Mouse (Mus musculus) cerebral cortex, adult 2 months (tissue): ENCODE measurements around the gene Spg11.

Source experiments
- WGBS: fragments of 180-500 bp; shearing (Covaris S2); methylation state at CpG from one replicate; pipeline ENCODE4 v1.1.7; 2018; 5-methylcytosine and 5-hydroxymethylcytosine counted together

The Spg11 gene

GRCm38 (mm10) chr2:122143111-122143510 lies 24.9 kb upstream of the Spg11 start:
- WGBS: 87% methylated on average over 3 of the region's 3 CpGs

GRCm38 (mm10) chr2:122141332-122141967 lies 23.3 kb upstream of the Spg11 start:
- WGBS: 83% methylated on average over 5 of the region's 5 CpGs

- 86% methylated on average over 2 of the region's 2 CpGs for WGBS
These were observed 22.6 kb upstream of the Spg11 start for GRCm38 (mm10) chr2:122140815-122141214.

GRCm38 (mm10) chr2:122137839-122138465 lies 19.8 kb upstream of the Spg11 start:
- WGBS: 77% methylated on average over 5 of the region's 5 CpGs

- 79% methylated on average over 2 of the region's 2 CpGs for WGBS
These were observed 14.4 kb upstream of the Spg11 start for GRCm38 (mm10) chr2:122132618-122133017.

- WGBS: 90% methylated on average over 2 of the region's 2 CpGs
These were observed 13.9 kb upstream of the Spg11 start for GRCm38 (mm10) chr2:122132078-122132477.

- WGBS: 98% methylated on average over 4 of the region's 4 CpGs
These were observed 9.4 kb upstream of the Spg11 start for GRCm38 (mm10) chr2:122127635-122128034.

- 50% methylated on average over 5 of the region's 5 CpGs for WGBS
These were observed 8.7 kb upstream of the Spg11 start for GRCm38 (mm10) chr2:122126765-122127347.

- WGBS: 66% methylated on average over 12 of the region's 12 CpGs
These were observed 7.7 kb upstream of the Spg11 start for GRCm38 (mm10) chr2:122125680-122126572.

- 83% methylated on average over 2 of the region's 2 CpGs for WGBS
These were observed 1.3 kb downstream of the Spg11 start for GRCm38 (mm10) chr2:122116888-122117287.

GRCm38 (mm10) chr2:122109714-122110113 lies 8.5 kb downstream of the Spg11 start:
- 72% methylated on average over 4 of the region's 4 CpGs for WGBS

- WGBS: 91% methylated on average over 14 of the region's 14 CpGs
These were observed 10.1 kb downstream of the Spg11 start for GRCm38 (mm10) chr2:122108101-122108500.

GRCm38 (mm10) chr2:122097686-122098085 lies 20.5 kb downstream of the Spg11 start:
- WGBS: 89% methylated on average over 5 of the region's 5 CpGs

- 91% methylated on average over 4 of the region's 4 CpGs for WGBS
These were observed 24.3 kb downstream of the Spg11 start for GRCm38 (mm10) chr2:122093844-122094243.

- WGBS: 54% methylated on average over 4 of the region's 4 CpGs
These were observed 31.7 kb downstream of the Spg11 start for GRCm38 (mm10) chr2:122086446-122086845.

- WGBS: 46% methylated on average over 7 of the region's 7 CpGs
These were observed 36.3 kb downstream of the Spg11 start for GRCm38 (mm10) chr2:122081728-122082456.

GRCm38 (mm10) chr2:122069922-122070321 lies 48.3 kb downstream of the Spg11 start:
- 42% methylated on average over 5 of the region's 5 CpGs for WGBS

GRCm38 (mm10) chr2:122069144-122069912 lies 48.9 kb downstream of the Spg11 start:
- 58% methylated on average over 6 of the region's 6 CpGs for WGBS

GRCm38 (mm10) chr2:122066241-122066640 lies 51.9 kb downstream of the Spg11 start:
- 85% methylated on average over 8 of the region's 8 CpGs for WGBS

- 43% methylated on average over 14 of the region's 14 CpGs for WGBS
These were observed 52.8 kb downstream of the Spg11 start for GRCm38 (mm10) chr2:122065200-122065969.
